Mouse (Mus musculus): ENCODE measurements at regions not wholly inside any gene's neighbourhood (a gene's known extent, or its start where the extent isn't known, plus 50 kb on each side); places are given as distances from the start of the nearest gene placed in this dataset.

DNA sequence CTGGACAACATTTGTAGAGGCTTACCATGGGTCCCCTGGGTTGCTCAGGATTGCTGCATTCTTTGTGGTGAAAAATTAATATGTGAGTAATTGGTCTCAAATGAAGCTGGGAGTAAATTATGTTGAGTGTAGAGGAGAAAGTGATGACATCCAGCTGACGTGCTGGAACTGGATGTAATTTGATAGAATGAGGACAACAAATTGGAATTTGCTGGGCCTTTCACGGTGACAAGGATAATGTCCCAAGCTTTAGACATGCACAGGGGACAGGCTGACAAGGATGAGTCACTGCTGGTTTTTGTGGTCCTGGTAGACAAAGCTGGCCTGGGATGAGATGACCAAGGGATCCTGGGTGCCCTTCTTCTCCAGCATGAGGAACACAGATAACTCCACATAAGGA is 357.9 kb upstream of the Mki67 start:
- Histone ChIP-seq H3K36me3 (ENCODE audit: control insufficient read depth) (no peaks in the 10 kb centered on the region), H3K4me1 (ENCODE audit: control insufficient read depth) (no peaks in the 10 kb centered on the region)

GRCm38 (mm10) chr7:136081534-136082252 is 365.5 kb upstream of the Mki67 start:
- Histone ChIP-seq H3K9me3 (ENCODE audit: control insufficient read depth, low read length) (no peaks in the 10 kb centered on the region), H3K4me1 (ENCODE audit: control insufficient read depth) (no peaks in the 10 kb centered on the region), H3K27me3 (ENCODE audit: control insufficient read depth) (no peaks in the 10 kb centered on the region), H3K4me3 (replicated peaks) (no peak overlapping the region), H3K36me3 (ENCODE audit: control insufficient read depth) (no peaks in the 10 kb centered on the region)
- TF ChIP-seq GATA1 (IDR thresholded peaks at IDR 0.05; ENCODE audit: low read length): no peak
- TF ChIP-seq TAL1 (IDR thresholded peaks at IDR 0.05; ENCODE audit: low read length): no peak

More for the DNA sequence above, 357.9 kb upstream of the Mki67 start:
- Histone ChIP-seq H3K4me3 (replicated peaks) (no peak overlapping the region), H3K9me3 (ENCODE audit: control insufficient read depth, low read length) (no peaks in the 10 kb centered on the region), H3K27me3 (ENCODE audit: control insufficient read depth) (no peaks in the 10 kb centered on the region)
- TF ChIP-seq GATA1 (IDR thresholded peaks at IDR 0.05; ENCODE audit: low read length): no peak
- no peak for TF ChIP-seq TAL1 (IDR thresholded peaks at IDR 0.05; ENCODE audit: low read length)

DNA sequence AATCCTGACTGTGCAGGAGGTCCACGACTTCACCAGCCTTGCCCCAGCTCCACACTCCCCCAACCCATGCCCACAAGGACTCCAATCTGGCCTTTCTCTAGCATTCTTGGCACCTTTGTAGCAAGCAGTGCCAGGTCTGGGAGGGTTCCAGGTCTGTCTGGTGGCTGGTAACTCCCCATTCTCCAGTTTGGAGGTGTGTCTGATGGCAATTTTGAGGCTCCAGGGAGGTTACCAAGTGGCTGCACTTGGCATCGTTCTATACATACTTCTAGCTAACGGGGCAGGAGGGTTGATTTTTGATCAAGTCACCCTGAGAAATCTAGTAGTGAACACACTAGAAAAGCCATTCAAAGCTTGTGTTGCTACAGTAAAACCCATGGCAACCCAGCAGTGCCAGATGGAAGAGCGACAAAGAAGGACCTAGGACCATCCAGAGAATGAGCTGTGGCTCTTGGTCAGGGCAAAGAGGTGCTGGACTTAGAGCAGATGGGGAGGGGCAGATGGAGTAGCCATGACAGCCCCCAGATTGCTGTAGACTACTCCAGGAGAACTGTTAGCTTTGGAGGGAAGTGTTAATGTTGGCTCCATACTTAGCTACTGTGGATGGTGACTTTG is 366.2 kb upstream of the Mki67 start:
- no peaks in the 10 kb centered on the region for H3K9me3 ChIP-seq (ENCODE audit: control insufficient read depth, low read length)
- no peaks in the 10 kb centered on the region for H3K27me3 ChIP-seq (ENCODE audit: control insufficient read depth)
- TF ChIP-seq GATA1 (IDR thresholded peaks at IDR 0.05; ENCODE audit: low read length): no peak
- TF ChIP-seq TAL1 (IDR thresholded peaks at IDR 0.05; ENCODE audit: low read length): no peak
- H3K36me3 ChIP-seq (ENCODE audit: control insufficient read depth): no peaks in the 10 kb centered on the region
- H3K4me3 ChIP-seq (replicated peaks): no peak overlapping the region
- no peaks in the 10 kb centered on the region for H3K4me1 ChIP-seq (ENCODE audit: control insufficient read depth)

GRCm38 (mm10) chr7:136083005-136083404 is 366.8 kb upstream of the Mki67 start:
- H3K9me3 ChIP-seq (ENCODE audit: control insufficient read depth, low read length): no peaks in the 10 kb centered on the region
- H3K4me1 ChIP-seq (ENCODE audit: control insufficient read depth): no peaks in the 10 kb centered on the region
- no peaks in the 10 kb centered on the region for H3K27me3 ChIP-seq (ENCODE audit: control insufficient read depth)
- H3K36me3 ChIP-seq (ENCODE audit: control insufficient read depth): no peaks in the 10 kb centered on the region
- no peak for TF ChIP-seq GATA1 (IDR thresholded peaks at IDR 0.05; ENCODE audit: low read length)
- no peak for TF ChIP-seq TAL1 (IDR thresholded peaks at IDR 0.05; ENCODE audit: low read length)
- H3K4me3 ChIP-seq (replicated peaks): no peak overlapping the region

- Histone ChIP-seq H3K4me1 (ENCODE audit: control insufficient read depth) (no peaks in the 10 kb centered on the region), H3K4me3 (replicated peaks) (no peak overlapping the region), H3K9me3 (ENCODE audit: control insufficient read depth, low read length) (no peaks in the 10 kb centered on the region), H3K36me3 (ENCODE audit: control insufficient read depth) (no peaks in the 10 kb centered on the region), H3K27me3 (ENCODE audit: control insufficient read depth) (no peaks in the 10 kb centered on the region)
- no peak for TF ChIP-seq TAL1 (IDR thresholded peaks at IDR 0.05; ENCODE audit: low read length)
- no peak for TF ChIP-seq GATA1 (IDR thresholded peaks at IDR 0.05; ENCODE audit: low read length)
Observed at GRCm38 (mm10) chr7:136083571-136084342, 367.6 kb upstream of the Mki67 start.

DNA sequence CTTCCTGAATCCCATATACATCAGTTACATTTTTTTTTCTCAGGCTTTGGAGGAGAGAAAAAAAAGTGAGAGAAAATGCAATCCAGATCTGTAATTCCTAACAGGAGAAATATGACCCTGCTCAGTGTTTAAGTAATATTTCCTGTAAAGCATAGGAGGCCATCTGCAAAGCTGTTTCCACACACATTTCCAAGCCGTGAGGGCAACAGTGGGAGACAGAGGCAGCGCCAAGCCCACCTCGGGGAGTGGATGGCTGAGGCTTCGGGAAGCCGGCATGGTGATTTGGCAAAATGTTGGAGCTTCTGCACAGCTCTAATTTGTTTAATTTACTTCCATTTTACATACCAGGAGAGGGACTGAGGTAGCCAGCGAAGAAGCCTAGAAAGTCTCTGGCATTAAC is 372.6 kb upstream of the Mki67 start:
- Histone ChIP-seq H3K27me3 (ENCODE audit: control insufficient read depth) (no peaks in the 10 kb centered on the region), H3K4me1 (ENCODE audit: control insufficient read depth) (no peaks in the 10 kb centered on the region), H3K4me3 (replicated peaks) (no peak overlapping the region), H3K9me3 (ENCODE audit: control insufficient read depth, low read length) (no peaks in the 10 kb centered on the region), H3K36me3 (ENCODE audit: control insufficient read depth) (no peaks in the 10 kb centered on the region)
- no peak for TF ChIP-seq TAL1 (IDR thresholded peaks at IDR 0.05; ENCODE audit: low read length)
- no peak for TF ChIP-seq GATA1 (IDR thresholded peaks at IDR 0.05; ENCODE audit: low read length)

DNA sequence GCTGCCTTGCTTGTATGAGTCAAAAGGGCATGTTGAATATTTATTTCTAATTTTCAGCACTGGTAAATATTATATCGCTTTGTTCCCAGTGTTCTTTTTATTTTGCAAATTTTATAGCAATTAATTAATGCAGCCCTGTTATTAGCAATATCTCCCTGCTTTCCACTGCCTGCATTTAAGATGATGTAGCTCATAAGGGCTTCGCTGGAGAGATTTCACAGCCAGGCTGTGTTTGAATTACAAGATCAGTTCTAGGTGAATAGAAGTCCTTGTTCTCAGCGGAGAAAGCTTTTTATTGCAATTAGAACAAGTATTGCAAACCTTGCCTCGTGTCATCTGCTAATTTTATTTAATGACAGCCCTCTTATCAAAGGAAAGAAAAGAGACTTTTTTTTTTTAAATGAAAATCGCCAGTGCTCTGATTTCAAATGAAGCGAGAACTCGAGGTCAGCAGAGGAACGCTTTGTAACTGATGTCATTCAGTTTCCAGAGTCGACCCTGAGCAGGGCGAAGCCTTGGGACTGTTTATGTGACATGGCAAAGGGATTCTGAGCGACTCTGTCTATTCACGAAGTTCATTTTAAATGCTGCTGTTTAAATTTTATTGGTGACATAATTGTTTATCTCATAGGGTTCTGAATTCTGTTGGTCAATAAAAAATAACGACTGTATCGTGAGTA is 378.7 kb upstream of the Mki67 start:
- H3K4me1 ChIP-seq (ENCODE audit: control insufficient read depth): no peaks in the 10 kb centered on the region
- no peaks in the 10 kb centered on the region for H3K36me3 ChIP-seq (ENCODE audit: control insufficient read depth)
- no peak overlapping the region for H3K4me3 ChIP-seq (replicated peaks)
- H3K9me3 ChIP-seq (ENCODE audit: control insufficient read depth, low read length): no peaks in the 10 kb centered on the region
- no peaks in the 10 kb centered on the region for H3K27me3 ChIP-seq (ENCODE audit: control insufficient read depth)
- TF ChIP-seq TAL1 (IDR thresholded peaks at IDR 0.05; ENCODE audit: low read length) (no peak), GATA1 (IDR thresholded peaks at IDR 0.05; ENCODE audit: low read length) (no peak)

DNA sequence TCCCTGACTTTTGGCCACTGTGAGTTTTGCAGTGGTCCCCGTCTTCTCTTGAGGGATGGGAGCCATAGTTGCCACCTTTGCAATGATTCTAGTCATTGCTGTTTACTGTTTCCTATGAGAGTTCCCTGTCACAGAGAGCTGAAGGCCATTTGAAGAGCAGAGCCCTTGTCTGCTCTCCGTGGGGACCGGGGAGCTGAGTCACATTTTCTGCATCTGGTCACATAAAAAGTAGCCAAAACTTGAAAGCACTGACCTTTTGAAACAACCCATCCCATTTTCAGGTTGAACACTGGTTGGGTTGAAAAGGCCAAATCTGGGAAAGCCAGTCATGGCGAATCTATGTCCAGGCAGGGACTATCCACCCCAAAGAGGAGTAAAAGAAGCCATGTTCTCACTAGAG is 387.9 kb upstream of the Mki67 start:
- Histone ChIP-seq H3K27me3 (ENCODE audit: control insufficient read depth) (no peaks in the 10 kb centered on the region), H3K9me3 (ENCODE audit: control insufficient read depth, low read length) (no peaks in the 10 kb centered on the region), H3K4me1 (ENCODE audit: control insufficient read depth) (no peaks in the 10 kb centered on the region), H3K4me3 (replicated peaks) (no peak overlapping the region), H3K36me3 (ENCODE audit: control insufficient read depth) (no peaks in the 10 kb centered on the region)
- TF ChIP-seq GATA1 (IDR thresholded peaks at IDR 0.05; ENCODE audit: low read length): no peak
- no peak for TF ChIP-seq TAL1 (IDR thresholded peaks at IDR 0.05; ENCODE audit: low read length)

DNA sequence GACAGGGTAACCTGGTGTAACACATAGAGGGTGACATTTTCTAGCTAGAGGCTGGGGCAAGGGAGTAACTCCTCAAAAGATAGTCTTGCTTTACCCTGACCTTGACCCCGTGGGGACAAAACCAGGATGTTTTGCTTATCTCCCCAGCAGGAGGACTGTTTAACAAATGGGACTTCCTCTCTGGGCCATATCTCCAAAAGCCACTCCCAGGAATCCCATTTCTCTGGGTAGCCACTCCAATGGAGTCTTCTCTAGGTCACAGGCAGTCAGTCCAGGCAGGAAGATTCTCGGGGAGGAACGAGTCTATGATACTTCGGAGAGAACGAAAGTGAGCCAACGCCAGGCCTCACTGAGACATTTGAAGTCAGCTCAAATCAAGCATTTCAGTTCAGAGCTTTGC is 396.0 kb upstream of the Mki67 start:
- Histone ChIP-seq H3K36me3 (ENCODE audit: control insufficient read depth) (no peaks in the 10 kb centered on the region), H3K27me3 (ENCODE audit: control insufficient read depth) (no peaks in the 10 kb centered on the region), H3K4me1 (ENCODE audit: control insufficient read depth) (no peaks in the 10 kb centered on the region), H3K9me3 (ENCODE audit: control insufficient read depth, low read length) (no peaks in the 10 kb centered on the region), H3K4me3 (replicated peaks) (no peak overlapping the region)
- TF ChIP-seq GATA1 (IDR thresholded peaks at IDR 0.05; ENCODE audit: low read length): no peak
